Mouse (Mus musculus) embryonic facial prominence, embryonic 12.5 days (tissue): ENCODE results near the gene Ppp1r12a. TPM values are rescaled to one million over a fixed set of nuclear protein-coding genes. Genes with fewer than 3 reads are reported as not detected.
"Not testable (repeated sequence)": the region's sequence is repeated elsewhere in the genome, so short reads cannot be mapped to it uniquely, and the experiment has no call there.

Source experiments
- ATAC-seq: fragments of 200-750 bp; cut with Nextera tagmentation; 2 replicates; pipeline ENCODE4 v1.8.0; 2017; ENCODE audit not compliant: insufficient number of reproducible peaks, insufficient read depth, low FRiP score, low TSS enrichment
- H3K27ac ChIP-seq: fragments of 300-500 bp; sonication (generic); 2 replicates; pipeline ENCODE4 v1.5.1; 2016; ENCODE audit warnings: mild to moderate bottlenecking
- H3K27me3 ChIP-seq: fragments of 300-500 bp; sonication (generic); 2 replicates; pipeline ENCODE4 v1.6.1; 2016; ENCODE audit warnings: mild to moderate bottlenecking, moderate library complexity
- H3K36me3 ChIP-seq: fragments of 300-500 bp; sonication (generic); 2 replicates; pipeline ENCODE4 v1.6.1; 2016; ENCODE audit warnings: mild to moderate bottlenecking
- H3K4me1 ChIP-seq: fragments of 300-500 bp; sonication (generic); 2 replicates; pipeline ENCODE4 v1.6.1; 2016
- H3K4me2 ChIP-seq: fragments of 300-500 bp; sonication (generic); replicated peaks from 2 replicates; pipeline ENCODE4 v1.6.1; 2016; ENCODE audit warnings: mild to moderate bottlenecking, moderate library complexity
- H3K4me3 ChIP-seq: fragments of 300-500 bp; sonication (generic); 2 replicates; pipeline ENCODE4 v1.5.1; 2016; ENCODE audit warnings: mild to moderate bottlenecking
- H3K9ac ChIP-seq: fragments of 300-500 bp; sonication (generic); 2 replicates; pipeline ENCODE4 v1.6.1; 2016; ENCODE audit warnings: mild to moderate bottlenecking, moderate library complexity
- H3K9me3 ChIP-seq: fragments of 300-500 bp; sonication (generic); 2 replicates; pipeline ENCODE4 v1.6.1; 2016; ENCODE audit warnings: mild to moderate bottlenecking, moderate library complexity
- WGBS: fragments of 180-500 bp; shearing (Covaris S2); methylation state at CpG from one replicate; pipeline ENCODE4 v1.1.7; 2016; 5-methylcytosine and 5-hydroxymethylcytosine counted together
- polyA plus RNA-seq: library from polyadenylated mRNA; unstranded; fragments of >200 nt; fragmentation: Nextera tagmentation; extraction: Ambion mirVana; gene quantifications from 2 replicates; pipeline ENCODE4 v1.2.1, GENCODE M21; 2016

The Ppp1r12a gene
- polyA plus RNA-seq, 1 experiment from 2014 or later, result 85.8 TPM

DNA sequence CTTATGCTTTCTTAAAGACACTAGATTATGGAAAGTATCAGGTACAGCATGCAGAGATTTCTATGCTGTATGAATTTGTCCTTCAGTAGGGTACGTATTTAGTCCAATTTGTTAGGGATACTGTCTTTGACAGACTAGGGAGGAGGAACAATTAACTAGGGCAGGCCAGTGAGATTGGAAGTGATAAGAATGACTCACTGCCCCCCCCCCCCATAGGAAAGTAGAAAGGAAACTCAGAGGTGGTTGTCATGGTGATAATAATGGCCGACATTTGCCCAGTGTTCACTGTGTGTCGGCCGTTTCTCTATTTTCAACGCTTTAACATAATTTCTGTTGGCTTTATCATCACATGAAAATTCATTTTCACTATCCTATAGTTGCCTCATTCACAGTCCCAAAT lies 47.4 kb downstream of the Ppp1r12a start:
- Histone ChIP-seq H3K4me2 (no peak overlapping the region), H3K27me3 (no peaks in the 10 kb centered on the region), H3K36me3 (0 out of 2 replicates have a peak, but pooled peaks cover 4% of the 10 kb centered on the region), H3K4me1 (no peaks in the 10 kb centered on the region), H3K9ac (no peak overlapping the region), H3K4me3 (no peak overlapping the region), H3K27ac (no peak overlapping the region), H3K9me3 (no peaks in the 10 kb centered on the region)
- 95% methylated on average over 5 of the region's 5 CpGs for WGBS
- no peak for ATAC-seq

DNA sequence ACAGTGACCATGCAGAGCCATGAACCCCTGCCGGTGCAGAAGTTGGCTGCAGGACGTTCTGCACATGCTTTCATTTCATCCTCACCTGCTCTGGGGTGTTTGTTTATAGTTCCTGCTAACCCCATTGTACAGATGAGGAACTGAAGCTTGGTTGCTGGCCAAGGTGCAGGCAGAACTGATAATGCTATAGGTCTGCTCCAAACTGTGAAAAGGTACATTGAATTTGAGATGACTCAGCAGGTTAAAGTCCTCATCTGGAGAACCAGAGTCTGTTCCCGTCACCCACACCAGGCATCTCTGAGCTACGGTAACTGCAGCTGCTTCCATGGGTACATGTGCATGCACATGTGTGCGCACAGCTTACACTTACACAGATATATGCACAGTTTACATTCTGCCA lies 62.4 kb downstream of the Ppp1r12a start:
- peaks cover 6% of the 10 kb centered on the region for H3K36me3 ChIP-seq
- no peak overlapping the region for H3K4me3 ChIP-seq
- no peak overlapping the region for H3K4me2 ChIP-seq
- H3K27ac ChIP-seq, result no peak overlapping the region
- ATAC-seq, result no peak
- no peaks in the 10 kb centered on the region for H3K27me3 ChIP-seq
- H3K4me1 ChIP-seq, result peaks cover 3% of the 10 kb centered on the region; the same call in 1 of the 2 replicates
- WGBS, result 97% methylated on average over 5 of the region's 5 CpGs
- H3K9ac ChIP-seq, result no peak overlapping the region
- H3K9me3 ChIP-seq, result no peaks in the 10 kb centered on the region

DNA sequence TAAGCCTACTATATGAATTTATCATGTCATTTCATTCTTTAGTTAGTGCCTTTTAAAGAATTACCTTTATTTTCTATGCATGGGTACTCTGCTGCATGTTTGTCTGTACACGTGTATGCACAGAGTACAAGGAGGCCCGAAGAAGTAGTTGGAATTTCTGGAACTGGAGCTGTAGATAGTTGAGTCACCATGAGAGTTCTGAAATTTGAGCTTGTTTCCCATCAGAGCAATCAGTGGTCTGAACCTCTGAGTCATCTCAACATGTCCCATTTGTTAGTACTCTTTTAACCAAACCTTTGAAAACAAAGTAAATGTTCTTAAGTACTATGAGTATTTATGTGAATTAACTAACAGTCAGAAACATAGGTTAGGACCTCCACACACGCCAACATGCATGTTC lies 75.1 kb downstream of the Ppp1r12a start:
- no peak overlapping the region for H3K4me2 ChIP-seq
- H3K9me3 ChIP-seq, result no peaks in the 10 kb centered on the region
- no peak overlapping the region for H3K4me3 ChIP-seq
- 90% methylated on average over 3 of the region's 3 CpGs for WGBS
- H3K27me3 ChIP-seq, result no peaks in the 10 kb centered on the region
- no peak overlapping the region for H3K9ac ChIP-seq
- no peak overlapping the region for H3K27ac ChIP-seq
- 0 out of 2 replicates have a peak, but pooled peaks cover 2% of the 10 kb centered on the region for H3K4me1 ChIP-seq
- H3K36me3 ChIP-seq, result peaks cover 26% of the 10 kb centered on the region
- ATAC-seq, result no peak

DNA sequence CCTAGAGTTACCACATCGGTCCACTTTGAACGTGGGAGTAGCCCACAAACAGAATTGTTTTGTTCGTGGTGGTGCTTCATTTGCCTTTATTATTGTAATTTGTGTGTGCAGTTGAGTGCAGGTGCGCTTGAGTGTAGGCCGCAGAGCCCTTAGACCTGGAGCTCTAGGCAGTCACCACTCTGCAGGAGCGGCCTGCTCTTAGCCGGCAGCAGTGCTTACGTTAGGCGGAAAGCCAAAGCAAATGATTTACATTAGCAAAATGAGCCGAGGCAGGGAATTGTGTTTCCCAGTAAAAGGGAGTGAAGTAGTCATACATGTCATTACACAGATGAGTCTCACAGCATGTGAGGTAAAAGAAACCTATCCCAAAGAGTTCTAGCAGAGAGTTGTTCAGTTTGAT lies 77.1 kb downstream of the Ppp1r12a start:
- Histone ChIP-seq H3K4me2 (no peak overlapping the region), H3K9ac (no peak overlapping the region), H3K4me1 (0 out of 2 replicates have a peak, but pooled peaks cover 2% of the 10 kb centered on the region), H3K9me3 (no peaks in the 10 kb centered on the region), H3K4me3 (no peak overlapping the region), H3K27ac (no peak overlapping the region), H3K27me3 (no peaks in the 10 kb centered on the region), H3K36me3 (peaks cover 31% of the 10 kb centered on the region)
- no peak for ATAC-seq
- WGBS, result 83% methylated on average over 10 of the region's 10 CpGs

DNA sequence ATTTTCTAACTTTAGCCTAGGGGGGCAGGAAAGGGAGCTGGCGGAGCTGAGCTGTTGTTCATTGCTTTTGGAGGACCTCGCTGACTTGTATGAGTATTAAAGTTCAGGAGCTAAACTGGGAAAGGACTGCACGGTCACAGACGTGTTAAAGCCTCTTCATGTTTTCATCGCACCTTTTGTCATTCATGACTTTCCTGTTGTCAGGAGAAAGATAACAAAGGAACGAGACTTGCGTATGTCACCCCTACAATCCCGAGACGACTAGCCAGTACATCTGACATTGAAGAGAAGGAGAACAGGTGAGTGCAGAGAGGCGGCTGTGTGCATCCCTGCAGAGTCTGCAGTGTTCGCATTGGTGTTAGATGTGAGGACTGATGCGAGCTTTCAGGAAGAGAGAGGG lies 88.7 kb downstream of the Ppp1r12a start:
- Histone ChIP-seq H3K36me3 (peaks cover 35% of the 10 kb centered on the region), H3K4me2 (no peak overlapping the region), H3K9ac (no peak overlapping the region), H3K27ac (no peak overlapping the region), H3K4me1 (no peaks in the 10 kb centered on the region), H3K27me3 (no peaks in the 10 kb centered on the region), H3K9me3 (no peaks in the 10 kb centered on the region), H3K4me3 (no peak overlapping the region)
- no peak for ATAC-seq
- WGBS, result 89% methylated on average over 12 of the region's 12 CpGs

DNA sequence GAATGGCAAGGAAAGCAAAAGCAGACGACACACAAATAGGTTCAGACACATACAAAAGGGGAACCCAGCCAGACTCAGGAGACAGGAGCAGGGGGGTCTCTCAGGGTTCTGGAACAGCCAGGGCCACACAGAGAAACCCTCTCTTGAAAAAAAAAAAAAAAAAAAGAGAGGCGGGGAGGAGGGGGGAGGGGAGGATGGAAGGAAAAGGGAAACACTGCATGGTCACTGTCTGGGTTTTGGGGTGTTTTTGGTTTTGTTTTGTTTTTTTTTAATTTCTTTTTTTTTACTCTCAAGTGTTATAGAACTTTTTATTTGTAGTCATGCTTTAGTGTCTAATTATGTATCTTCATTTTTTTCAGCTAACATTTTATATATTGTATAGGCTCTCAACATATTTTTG lies 89.2 kb downstream of the Ppp1r12a start:
- H3K4me3 ChIP-seq, result no peak overlapping the region
- peaks cover 40% of the 10 kb centered on the region for H3K36me3 ChIP-seq
- no peaks in the 10 kb centered on the region for H3K27me3 ChIP-seq
- no peaks in the 10 kb centered on the region for H3K9me3 ChIP-seq
- H3K4me2 ChIP-seq, result no peak overlapping the region
- H3K27ac ChIP-seq, result no peak overlapping the region
- H3K9ac ChIP-seq, result no peak overlapping the region
- no peak; the same call in 1 of the 2 replicates for ATAC-seq
- WGBS, result 74% methylated on average over 1 of the region's 2 CpGs
- H3K4me1 ChIP-seq, result no peaks in the 10 kb centered on the region

DNA sequence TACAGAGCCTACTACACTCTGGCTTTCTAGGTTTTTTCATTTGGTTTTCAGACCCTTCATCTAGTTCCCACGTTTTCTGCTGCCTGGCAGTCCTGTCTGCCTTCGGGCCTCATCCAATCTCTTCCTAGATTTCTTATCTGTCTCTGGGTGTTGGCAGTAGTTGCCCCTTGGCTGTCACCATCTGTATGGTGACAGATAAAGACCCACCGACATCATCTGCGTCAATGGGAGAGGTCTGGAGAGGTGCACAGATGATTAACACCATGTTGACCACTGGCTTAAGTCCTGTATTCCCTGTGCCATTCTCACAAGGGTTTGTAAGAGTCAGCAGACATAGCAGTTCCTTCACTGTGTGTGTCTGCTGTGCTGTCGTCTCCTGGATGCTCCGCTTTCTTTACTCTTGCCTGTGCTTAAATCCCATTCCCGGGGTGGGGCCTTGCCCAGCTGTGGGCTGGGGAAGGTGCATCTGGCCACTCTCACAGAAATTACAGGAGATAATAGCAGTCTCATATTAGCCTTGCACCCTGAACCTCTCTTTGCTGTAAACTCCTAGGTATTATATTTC lies 93.9 kb downstream of the Ppp1r12a start:
- Histone ChIP-seq H3K4me2 (no peak overlapping the region), H3K27ac (no peak overlapping the region), H3K9me3 (no peaks in the 10 kb centered on the region), H3K9ac (no peak overlapping the region), H3K4me3 (no peak overlapping the region), H3K36me3 (peaks cover 40% of the 10 kb centered on the region), H3K27me3 (no peaks in the 10 kb centered on the region), H3K4me1 (no peaks in the 10 kb centered on the region)
- WGBS, result 90% methylated on average over 7 of the region's 7 CpGs
- ATAC-seq, result no peak

DNA sequence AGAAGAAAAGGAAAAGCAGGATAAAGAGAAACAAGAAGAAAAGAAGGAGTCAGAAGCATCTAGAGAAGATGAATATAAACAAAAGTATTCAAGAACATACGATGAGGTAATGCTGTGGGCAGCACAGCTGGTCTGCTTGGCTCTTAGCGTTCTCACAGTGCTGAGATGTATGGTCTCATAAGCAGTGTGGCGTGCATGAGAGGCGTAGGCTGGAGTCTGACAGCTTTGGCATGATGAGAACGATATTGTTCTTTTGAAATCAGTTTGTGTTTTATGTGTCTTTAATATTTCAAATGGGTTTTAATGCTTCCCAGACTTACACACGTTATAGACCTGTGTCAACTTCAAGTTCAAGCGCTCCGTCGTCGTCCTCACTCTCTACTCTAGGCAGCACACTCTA lies 98.9 kb downstream of the Ppp1r12a start:
- Histone ChIP-seq H3K9me3 (no peaks in the 10 kb centered on the region), H3K36me3 (peaks cover 35% of the 10 kb centered on the region), H3K27me3 (no peaks in the 10 kb centered on the region), H3K4me3 (no peak overlapping the region), H3K4me1 (no peaks in the 10 kb centered on the region), H3K27ac (no peak overlapping the region), H3K4me2 (no peak overlapping the region), H3K9ac (no peak overlapping the region)
- WGBS, result 95% methylated on average over 10 of the region's 10 CpGs
- ATAC-seq, result no peak

DNA sequence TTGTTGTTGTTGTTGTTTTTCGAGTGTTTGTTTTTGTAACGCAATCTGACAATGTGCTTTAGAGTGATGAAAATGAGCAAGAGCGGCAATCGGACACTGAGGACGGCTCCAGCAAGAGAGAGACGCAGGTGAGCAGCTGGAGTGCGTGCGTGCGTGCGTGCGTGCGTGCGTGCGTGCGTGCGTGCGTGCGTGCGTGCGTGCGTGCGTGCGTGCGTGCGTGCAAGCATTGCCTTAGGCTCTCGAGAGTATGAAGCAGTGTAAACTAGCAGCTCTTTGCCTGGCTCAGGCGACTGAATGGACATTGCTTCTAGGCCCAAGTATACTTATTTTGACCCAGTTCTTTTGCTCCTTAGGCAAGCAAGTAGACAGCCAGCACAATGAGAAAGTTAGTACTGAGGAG lies 102.6 kb downstream of the Ppp1r12a start:
- WGBS, result 96% methylated on average over 27 of the region's 27 CpGs
- Histone ChIP-seq H3K4me1 (no peaks in the 10 kb centered on the region), H3K9ac (no peak overlapping the region), H3K27ac (no peak overlapping the region), H3K27me3 (no peaks in the 10 kb centered on the region), H3K4me3 (no peak overlapping the region), H3K4me2 (no peak overlapping the region), H3K9me3 (no peaks in the 10 kb centered on the region), H3K36me3 (peaks cover 33% of the 10 kb centered on the region)
- no peak for ATAC-seq

DNA sequence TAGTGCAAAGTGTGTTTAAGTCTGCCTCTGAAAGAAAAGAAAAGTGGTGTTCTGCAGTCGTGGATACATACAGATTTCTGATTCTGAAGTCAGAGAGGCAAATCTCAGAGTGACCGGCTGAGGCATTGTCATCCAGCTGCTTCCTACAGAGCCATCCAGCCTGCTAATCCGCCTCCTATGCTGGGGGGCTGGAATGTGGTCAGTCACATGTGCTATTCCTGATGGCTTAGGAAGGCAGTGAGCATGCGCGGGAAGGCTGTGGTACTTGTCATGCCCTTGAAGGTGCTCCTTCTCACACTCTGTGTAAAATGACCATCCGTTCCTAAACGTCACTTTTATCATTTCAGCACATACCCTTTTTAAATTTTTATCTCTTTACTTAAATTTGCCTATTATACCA lies 109.2 kb downstream of the Ppp1r12a start:
- no peak overlapping the region for H3K4me3 ChIP-seq
- peaks cover 45% of the 10 kb centered on the region for H3K36me3 ChIP-seq
- H3K4me1 ChIP-seq, result no peaks in the 10 kb centered on the region
- H3K9ac ChIP-seq, result no peak overlapping the region
- ATAC-seq, result no peak
- H3K9me3 ChIP-seq, result no peaks in the 10 kb centered on the region
- no peak overlapping the region for H3K27ac ChIP-seq
- no peaks in the 10 kb centered on the region for H3K27me3 ChIP-seq
- H3K4me2 ChIP-seq, result no peak overlapping the region
- WGBS, result 86% methylated on average over 7 of the region's 7 CpGs

DNA sequence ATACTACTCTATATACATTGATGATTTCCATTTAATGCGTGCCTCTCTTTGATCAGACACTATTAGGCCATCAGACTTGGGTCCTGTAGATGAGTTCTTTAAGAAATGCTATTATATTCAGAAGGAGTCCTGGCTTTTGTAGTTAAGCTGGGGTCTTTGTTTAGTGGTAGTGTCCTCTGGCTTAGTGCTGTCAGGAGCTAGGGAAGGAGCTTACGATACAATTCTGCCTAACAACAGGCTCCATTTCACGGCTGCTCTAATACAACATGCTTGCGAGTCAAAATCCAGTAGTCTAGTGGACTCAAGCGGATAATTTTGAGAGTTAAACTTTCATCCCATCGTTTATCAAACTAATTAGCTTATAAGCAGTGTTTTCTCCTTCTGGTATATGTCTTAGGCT lies 114.7 kb downstream of the Ppp1r12a start:
- Histone ChIP-seq H3K27me3 (no peaks in the 10 kb centered on the region), H3K27ac (no peak overlapping the region), H3K4me1 (no peaks in the 10 kb centered on the region), H3K36me3 (peaks cover 50% of the 10 kb centered on the region), H3K9ac (no peak overlapping the region), H3K4me2 (no peak overlapping the region), H3K9me3 (no peaks in the 10 kb centered on the region), H3K4me3 (no peak overlapping the region)
- 89% methylated on average over 6 of the region's 6 CpGs for WGBS
- ATAC-seq, result no peak

DNA sequence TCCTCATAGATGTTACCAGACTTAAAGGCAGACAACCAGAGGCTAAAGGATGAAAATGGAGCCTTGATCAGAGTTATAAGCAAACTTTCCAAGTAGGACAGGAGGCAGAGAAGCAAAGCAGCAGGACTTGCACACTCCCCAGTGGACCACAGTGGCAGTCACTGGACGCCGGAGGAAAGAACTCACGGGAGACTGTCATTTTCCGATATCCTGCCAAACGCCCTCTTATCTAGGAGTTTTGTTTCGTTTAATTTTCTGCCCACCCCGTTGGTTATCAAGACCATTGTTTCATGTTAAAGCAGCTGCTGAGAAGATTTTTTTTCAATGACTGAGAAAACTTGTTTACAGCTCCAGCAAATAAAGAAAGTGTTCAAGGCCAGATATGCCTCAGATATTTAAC lies 115.2 kb downstream of the Ppp1r12a start:
- no peak overlapping the region for H3K4me2 ChIP-seq
- peaks cover 47% of the 10 kb centered on the region for H3K36me3 ChIP-seq
- no peak overlapping the region for H3K9ac ChIP-seq
- H3K4me1 ChIP-seq, result no peaks in the 10 kb centered on the region
- H3K4me3 ChIP-seq, result no peak overlapping the region
- no peaks in the 10 kb centered on the region for H3K9me3 ChIP-seq
- 85% methylated on average over 7 of the region's 7 CpGs for WGBS
- no peak overlapping the region for H3K27ac ChIP-seq
- ATAC-seq, result no peak
- H3K27me3 ChIP-seq, result no peaks in the 10 kb centered on the region

DNA sequence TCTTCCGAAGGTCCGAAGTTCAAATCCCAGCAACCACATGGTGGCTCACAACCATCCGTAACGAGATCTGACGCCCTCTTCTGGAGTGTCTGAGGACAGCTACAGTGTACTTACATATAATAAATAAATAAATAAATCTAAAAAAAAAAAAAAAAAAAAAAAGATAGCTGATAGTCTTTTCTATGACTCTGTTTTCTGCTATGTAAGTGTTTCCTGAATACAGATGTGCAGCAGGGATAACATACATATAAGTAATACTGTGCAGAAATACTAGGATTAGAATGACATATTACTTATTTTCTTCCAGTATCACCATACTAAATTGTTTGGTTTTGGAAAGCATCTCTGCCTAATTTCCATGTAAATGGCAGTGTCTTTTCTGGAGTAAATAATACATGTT lies 119.1 kb downstream of the Ppp1r12a start:
- H3K4me3 ChIP-seq, H3K9me3 ChIP-seq, H3K27me3 ChIP-seq, H3K9ac ChIP-seq, ATAC-seq, H3K27ac ChIP-seq, H3K4me1 ChIP-seq, H3K4me2 ChIP-seq: not testable (repeated sequence)
- peaks cover 27% of the 10 kb centered on the region for H3K36me3 ChIP-seq
- WGBS, result 93% methylated on average over 3 of the region's 5 CpGs
